Mouse (Mus musculus) hindbrain, embryonic 15.5 days (tissue): Measurements from ENCODE around the gene Sapcd1. TPM values are rescaled to one million over a fixed set of nuclear protein-coding genes. Genes with fewer than 3 reads are reported as not detected.
A peak's percentile ranks its signal among the peaks of the same experiment; 100 is the strongest.
"Not testable (repeated sequence)": the region's sequence is repeated elsewhere in the genome, so short reads cannot be mapped to it uniquely, and the experiment has no call there.

ENCODE experiments used
- ATAC-seq: fragments of 200-750 bp; cut with Nextera tagmentation; 2 replicates; pipeline ENCODE4 v1.8.0; 2017; ENCODE audit warnings: low read depth, moderate number of reproducible peaks, moderate TSS enrichment; ENCODE audit not compliant: low FRiP score
- H3K27ac ChIP-seq: fragments of 300-500 bp; sonication (generic); replicated peaks from 2 replicates; pipeline ENCODE4 v1.5.1; 2015; ENCODE audit warnings: mild to moderate bottlenecking, inconsistent platforms
- H3K27me3 ChIP-seq: fragments of 300-500 bp; sonication (generic); 2 replicates; pipeline ENCODE4 v1.6.1; 2015; ENCODE audit warnings: control low read depth, inconsistent platforms
- H3K36me3 ChIP-seq: fragments of 300-500 bp; sonication (generic); 2 replicates; pipeline ENCODE4 v1.6.1; 2015; ENCODE audit warnings: control low read depth, inconsistent platforms
- H3K4me1 ChIP-seq: fragments of 300-500 bp; sonication (generic); replicated peaks from 2 replicates; pipeline ENCODE4 v1.6.1; 2015; ENCODE audit warnings: control low read depth, inconsistent platforms
- H3K4me2 ChIP-seq: fragments of 300-500 bp; sonication (generic); 2 replicates; pipeline ENCODE4 v1.6.1; 2015; ENCODE audit warnings: moderate library complexity, mild to moderate bottlenecking, inconsistent platforms
- H3K4me3 ChIP-seq: fragments of 300-500 bp; sonication (generic); 2 replicates; pipeline ENCODE4 v1.5.1; 2015; ENCODE audit warnings: mild to moderate bottlenecking, inconsistent platforms
- H3K9ac ChIP-seq: fragments of 300-500 bp; sonication (generic); 2 replicates; pipeline ENCODE4 v1.6.1; 2015; ENCODE audit warnings: inconsistent platforms
- H3K9me3 ChIP-seq: fragments of 300-500 bp; sonication (generic); 2 replicates; pipeline ENCODE4 v1.6.1; 2016; ENCODE audit warnings: control low read depth, inconsistent platforms
- WGBS: fragments of 180-500 bp; shearing (Covaris S2); methylation state at CpG from one replicate; pipeline ENCODE4 v1.1.7; 2015; 5-methylcytosine and 5-hydroxymethylcytosine counted together
- polyA plus RNA-seq: library from polyadenylated mRNA; unstranded; fragments of >200 nt; fragmentation: Nextera tagmentation; extraction: Ambion mirVana; gene quantifications from 2 replicates; pipeline ENCODE4 v1.2.1, GENCODE M21; 2015

Sapcd1 gene
- polyA plus RNA-seq, 1 experiment from 2014 or later: 1.6 TPM

DNA sequence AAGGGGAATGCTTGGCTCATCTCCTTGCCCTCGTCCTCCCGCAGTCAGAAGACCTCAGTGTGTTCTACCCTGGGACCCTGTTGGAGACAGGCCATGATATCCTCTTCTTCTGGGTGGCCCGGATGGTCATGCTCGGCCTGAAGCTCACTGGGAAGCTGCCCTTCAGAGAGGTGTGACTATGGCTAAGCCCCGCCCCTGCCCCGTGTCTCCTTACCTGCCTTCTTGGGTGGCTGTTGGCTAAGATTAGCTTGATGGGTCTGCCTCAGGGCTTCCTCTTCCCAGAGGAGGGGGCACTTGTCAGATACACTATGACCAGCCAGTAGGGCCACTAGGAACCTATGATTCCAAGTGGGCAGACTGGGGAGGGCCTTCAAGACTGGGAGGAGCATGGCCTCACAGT, 14.6 kb downstream of the Sapcd1 start:
- Histone ChIP-seq H3K27ac (no peak overlapping the region), H3K4me1 (0 out of 2 replicates have a peak, but pooled peaks cover 3% of the 10 kb centered on the region), H3K9me3 (no peaks in the 10 kb centered on the region), H3K9ac (no peak overlapping the region), H3K4me2 (no peak overlapping the region), H3K36me3 (peaks cover 66% of the 10 kb centered on the region), H3K27me3 (no peaks in the 10 kb centered on the region), H3K4me3 (no peak overlapping the region)
- 83% methylated on average over 6 of the region's 6 CpGs for WGBS
- ATAC-seq: no peak

DNA sequence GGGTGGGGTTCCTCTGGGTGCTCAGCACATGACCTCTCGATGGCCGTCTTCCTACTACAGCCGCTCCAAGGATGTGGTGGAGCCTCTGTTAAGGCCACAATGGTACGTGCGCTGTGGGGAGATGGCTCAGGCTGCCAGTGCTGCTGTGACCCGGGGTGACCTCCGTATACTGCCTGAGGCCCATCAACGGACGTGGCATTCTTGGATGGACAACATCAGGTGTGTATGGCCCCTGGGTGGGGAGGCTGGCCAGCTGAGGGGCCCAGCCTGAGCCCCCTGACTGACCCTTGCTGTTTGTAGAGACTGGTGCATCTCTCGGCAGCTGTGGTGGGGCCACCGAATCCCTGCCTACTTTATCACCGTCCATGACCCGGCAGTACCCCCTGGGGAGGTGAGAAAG, 15.4 kb downstream of the Sapcd1 start:
- H3K4me1 ChIP-seq: 0 out of 2 replicates have a peak, but pooled peaks cover 3% of the 10 kb centered on the region
- no peaks in the 10 kb centered on the region for H3K9me3 ChIP-seq
- no peak overlapping the region for H3K27ac ChIP-seq
- no peak overlapping the region for H3K9ac ChIP-seq
- H3K27me3 ChIP-seq: no peaks in the 10 kb centered on the region
- peaks cover 71% of the 10 kb centered on the region for H3K36me3 ChIP-seq
- 84% methylated on average over 13 of the region's 13 CpGs for WGBS
- H3K4me2 ChIP-seq: no peak overlapping the region
- ATAC-seq: no peak
- no peak overlapping the region for H3K4me3 ChIP-seq

DNA sequence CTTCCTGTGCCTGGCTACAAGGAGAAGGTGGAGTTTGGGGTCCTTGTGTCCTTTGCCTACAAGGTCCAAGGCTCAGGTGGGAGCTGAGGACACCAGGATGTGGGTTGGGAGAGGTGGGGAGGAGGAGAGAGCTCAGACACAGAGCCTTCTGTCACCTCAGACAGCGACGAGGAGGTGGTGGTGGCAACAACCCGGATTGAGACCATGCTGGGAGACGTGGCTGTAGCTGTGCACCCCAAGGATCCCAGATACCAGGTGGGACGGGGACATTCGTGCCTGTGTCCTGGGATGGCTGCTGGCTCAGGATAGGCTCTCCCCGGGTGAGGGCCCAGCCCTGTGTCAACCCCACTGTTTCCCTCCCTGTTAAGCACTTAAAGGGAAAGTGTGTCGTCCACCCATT, 16.4 kb downstream of the Sapcd1 start:
- no peak overlapping the region for H3K4me2 ChIP-seq
- H3K27ac ChIP-seq: no peak overlapping the region
- H3K36me3 ChIP-seq: peaks cover 77% of the 10 kb centered on the region
- H3K4me3 ChIP-seq: no peak overlapping the region
- no peaks in the 10 kb centered on the region for H3K9me3 ChIP-seq
- H3K4me1 ChIP-seq: 0 out of 2 replicates have a peak, but pooled peaks cover 3% of the 10 kb centered on the region
- no peak for ATAC-seq
- WGBS: 92% methylated on average over 8 of the region's 8 CpGs
- H3K9ac ChIP-seq: no peak overlapping the region
- H3K27me3 ChIP-seq: no peaks in the 10 kb centered on the region

DNA sequence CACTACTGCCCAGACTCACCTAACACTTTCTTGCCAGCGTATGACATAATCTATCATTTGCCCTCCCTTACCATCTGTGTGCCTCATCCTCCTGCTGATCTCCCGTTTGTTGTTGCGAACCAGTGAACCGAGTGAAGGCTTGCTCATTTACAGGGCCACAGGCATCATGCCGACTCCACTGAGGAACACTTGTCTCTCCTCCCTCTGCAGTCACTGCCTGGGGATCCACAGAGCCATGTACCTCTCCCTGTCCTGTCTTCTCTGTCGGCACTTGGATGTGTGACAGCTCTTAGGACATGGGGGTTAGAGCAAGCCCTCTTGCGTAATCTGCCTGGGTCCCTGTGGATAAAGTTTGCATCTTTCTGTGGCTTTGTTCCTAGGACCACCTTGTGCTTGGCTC, 18.2 kb downstream of the Sapcd1 start:
- no peak for ATAC-seq
- H3K4me3 ChIP-seq: no peak overlapping the region
- H3K9me3 ChIP-seq: no peaks in the 10 kb centered on the region
- no peaks in the 10 kb centered on the region for H3K27me3 ChIP-seq
- WGBS: 76% methylated on average over 7 of the region's 7 CpGs
- no peak overlapping the region for H3K9ac ChIP-seq
- H3K4me1 ChIP-seq: no peaks in the 10 kb centered on the region
- H3K4me2 ChIP-seq: no peak overlapping the region
- peaks cover 80% of the 10 kb centered on the region for H3K36me3 ChIP-seq
- no peak overlapping the region for H3K27ac ChIP-seq

DNA sequence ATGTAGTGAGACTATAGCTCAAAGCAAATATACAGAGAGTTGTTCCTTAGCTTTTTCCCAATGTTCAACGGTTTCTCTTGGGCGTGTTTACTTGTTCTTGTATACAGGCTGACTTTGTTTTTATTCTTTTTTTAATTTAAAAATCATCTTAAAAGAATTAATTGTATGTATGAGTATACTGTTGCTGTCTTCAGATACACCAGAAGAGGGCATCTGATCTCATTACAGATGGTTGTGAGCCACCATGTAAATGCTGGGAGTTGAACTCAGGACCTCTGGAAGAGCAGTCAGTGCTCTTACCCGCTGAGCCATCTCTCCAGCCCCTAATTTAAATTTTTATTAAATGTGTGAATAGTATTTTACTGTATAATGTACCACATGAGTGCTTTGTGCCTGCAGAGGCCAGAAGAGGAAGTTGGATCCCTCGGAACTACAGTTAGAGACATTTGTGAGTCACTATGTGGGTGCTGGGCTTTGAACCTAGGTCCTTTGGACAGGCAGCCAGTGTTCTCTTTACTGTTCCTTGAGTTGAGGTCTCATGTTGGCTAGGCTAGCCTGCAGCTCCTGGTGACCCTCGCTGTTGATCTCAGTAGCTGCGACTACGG, 20.3 kb downstream of the Sapcd1 start:
- peaks cover 12% of the 10 kb centered on the region for H3K4me1 ChIP-seq
- H3K9ac ChIP-seq: no peak overlapping the region
- H3K27ac ChIP-seq: no peak overlapping the region
- H3K4me2 ChIP-seq: no peak overlapping the region
- H3K9me3 ChIP-seq: no peaks in the 10 kb centered on the region
- H3K4me3 ChIP-seq: no peak overlapping the region
- no peak for ATAC-seq
- 96% methylated on average over 7 of the region's 7 CpGs for WGBS
- H3K36me3 ChIP-seq: peaks cover 59% of the 10 kb centered on the region
- H3K27me3 ChIP-seq: no peaks in the 10 kb centered on the region

DNA sequence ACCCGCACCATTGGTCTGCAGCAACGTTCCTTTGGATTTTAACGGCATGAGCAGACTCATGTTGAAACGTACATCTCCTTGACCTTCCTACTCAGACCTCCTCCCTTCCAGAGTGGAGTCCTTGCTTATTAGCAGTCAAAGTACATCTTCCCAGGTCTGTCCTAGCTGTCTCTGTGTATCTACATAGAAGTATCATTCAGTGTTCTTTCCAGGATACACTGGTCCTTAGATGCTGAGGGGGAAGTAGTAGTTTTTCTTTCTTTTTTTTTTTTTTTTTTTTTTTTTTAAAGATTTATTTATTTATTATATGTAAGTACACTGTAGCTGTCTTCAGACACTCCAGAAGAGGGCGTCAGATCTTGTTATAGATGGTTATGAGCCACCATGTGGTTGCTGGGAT, 21.9 kb downstream of the Sapcd1 start:
- H3K9ac ChIP-seq, ATAC-seq, H3K27ac ChIP-seq, H3K9me3 ChIP-seq, H3K27me3 ChIP-seq, H3K4me3 ChIP-seq, H3K4me2 ChIP-seq: not testable (repeated sequence)
- peaks cover 23% of the 10 kb centered on the region for H3K4me1 ChIP-seq
- 95% methylated on average over 4 of the region's 5 CpGs for WGBS
- peaks cover 43% of the 10 kb centered on the region for H3K36me3 ChIP-seq

DNA sequence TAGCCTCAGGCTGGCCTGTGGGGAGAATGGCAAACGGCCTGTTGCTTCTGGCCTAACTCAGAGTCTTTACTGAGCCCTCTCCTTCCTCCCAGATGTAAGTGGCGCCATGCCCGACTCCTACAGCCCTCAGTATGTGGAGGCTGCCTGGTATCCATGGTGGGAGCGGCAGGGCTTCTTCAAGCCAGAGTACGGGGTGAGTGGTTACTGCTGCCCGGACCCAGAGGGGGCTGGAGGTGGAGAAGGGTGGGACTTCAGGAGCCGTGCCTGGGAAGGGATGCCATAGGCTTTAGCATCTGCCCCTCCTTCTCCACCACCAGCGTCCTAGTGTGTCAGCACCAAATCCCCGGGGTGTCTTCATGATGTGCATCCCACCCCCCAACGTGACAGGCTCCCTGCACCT, 22.7 kb downstream of the Sapcd1 start:
- 95% methylated on average over 10 of the region's 10 CpGs for WGBS
- H3K27me3 ChIP-seq: no peaks in the 10 kb centered on the region
- H3K9me3 ChIP-seq: no peaks in the 10 kb centered on the region
- H3K36me3 ChIP-seq: peaks cover 36% of the 10 kb centered on the region
- no peak overlapping the region for H3K4me3 ChIP-seq
- no peak for ATAC-seq
- H3K4me2 ChIP-seq: no peak overlapping the region
- peaks cover 23% of the 10 kb centered on the region for H3K4me1 ChIP-seq
- no peak overlapping the region for H3K9ac ChIP-seq
- H3K27ac ChIP-seq: no peak overlapping the region

DNA sequence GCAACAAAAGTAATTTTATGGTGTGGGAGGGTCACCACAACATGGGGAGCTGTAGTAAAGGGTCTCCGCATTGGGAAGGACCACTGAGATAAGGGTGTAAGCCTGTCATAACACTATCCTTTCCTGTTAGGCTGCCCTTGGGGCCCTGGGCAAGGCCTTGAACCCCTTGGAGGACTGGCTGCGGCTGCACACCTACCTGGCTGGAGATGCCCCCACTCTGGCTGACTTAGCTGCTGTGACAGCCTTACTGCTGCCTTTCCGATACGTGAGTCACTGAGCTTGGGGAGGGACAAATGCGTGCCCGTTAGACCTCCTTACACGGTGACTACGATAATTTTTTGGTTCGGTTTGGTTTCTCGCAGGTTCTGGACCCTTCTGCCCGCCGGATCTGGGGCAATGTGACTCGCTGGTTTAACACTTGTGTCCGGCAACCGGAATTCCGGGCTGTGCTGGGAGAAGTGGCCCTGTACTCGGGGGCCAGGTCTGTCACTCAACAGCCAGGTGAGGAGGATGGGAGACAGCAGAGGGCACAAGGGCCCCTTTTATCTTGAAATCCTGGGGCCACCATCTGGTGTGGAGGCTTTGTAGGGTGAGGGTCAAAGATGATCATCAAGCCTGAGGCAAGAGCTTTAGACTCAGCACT, 23.6 kb downstream of the Sapcd1 start:
- no peaks in the 10 kb centered on the region for H3K27me3 ChIP-seq
- H3K27ac ChIP-seq: no peak overlapping the region
- no peak overlapping the region for H3K4me2 ChIP-seq
- H3K9me3 ChIP-seq: no peaks in the 10 kb centered on the region
- 96% methylated on average over 17 of the region's 17 CpGs for WGBS
- H3K4me3 ChIP-seq: no peak overlapping the region
- no peak for ATAC-seq
- peaks cover 29% of the 10 kb centered on the region for H3K4me1 ChIP-seq
- peaks cover 31% of the 10 kb centered on the region for H3K36me3 ChIP-seq
- H3K9ac ChIP-seq: no peak overlapping the region

DNA sequence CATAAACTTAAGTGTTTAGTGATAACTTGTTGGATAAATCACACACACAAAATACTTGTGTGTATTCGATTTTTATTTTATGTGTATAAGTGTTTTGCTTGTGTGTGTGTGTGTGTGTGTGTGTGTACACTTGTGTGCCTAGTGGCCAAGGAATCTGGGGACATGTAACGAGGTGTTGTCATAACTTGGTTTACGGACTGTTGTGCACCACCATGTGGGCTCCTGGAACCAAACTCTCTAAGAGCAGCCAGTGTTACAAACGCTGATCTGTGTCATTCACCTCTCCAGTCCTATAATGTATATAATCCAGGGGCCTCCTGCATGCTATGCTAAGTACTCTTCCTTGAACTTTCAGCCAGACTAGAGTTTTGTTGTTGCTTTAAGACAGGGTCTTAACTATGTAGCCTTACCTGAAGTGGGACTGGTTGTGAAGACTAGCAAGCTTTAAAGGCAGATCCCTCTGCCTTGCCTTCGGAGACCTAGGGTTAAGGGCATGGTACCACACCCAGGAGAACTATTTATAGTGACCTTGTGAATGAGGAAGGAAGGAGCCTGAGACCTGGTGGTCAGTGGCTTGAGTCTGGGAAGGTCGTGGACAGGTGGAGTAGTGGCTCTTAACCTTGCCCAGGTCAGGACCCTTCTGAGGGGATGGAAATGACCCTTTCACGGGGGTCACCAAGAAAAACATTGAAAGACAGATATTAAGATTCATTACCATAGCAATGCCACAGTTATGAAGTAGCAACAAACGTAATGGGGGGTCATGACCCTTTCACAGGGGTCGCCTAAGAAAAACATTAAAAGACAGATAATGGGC, 24.6 kb downstream of the Sapcd1 start:
- ATAC-seq: no peak
- Histone ChIP-seq H3K9me3 (no peaks in the 10 kb centered on the region), H3K27ac (no peak overlapping the region), H3K9ac (no peak overlapping the region), H3K4me2 (peak overlapping the region; percentile 99; the same call in 1 of the 2 replicates), H3K4me1 (peaks cover 29% of the 10 kb centered on the region), H3K36me3 (peaks cover 26% of the 10 kb centered on the region), H3K27me3 (no peaks in the 10 kb centered on the region), H3K4me3 (no peak overlapping the region)
- 77% methylated on average over 9 of the region's 9 CpGs for WGBS

DNA sequence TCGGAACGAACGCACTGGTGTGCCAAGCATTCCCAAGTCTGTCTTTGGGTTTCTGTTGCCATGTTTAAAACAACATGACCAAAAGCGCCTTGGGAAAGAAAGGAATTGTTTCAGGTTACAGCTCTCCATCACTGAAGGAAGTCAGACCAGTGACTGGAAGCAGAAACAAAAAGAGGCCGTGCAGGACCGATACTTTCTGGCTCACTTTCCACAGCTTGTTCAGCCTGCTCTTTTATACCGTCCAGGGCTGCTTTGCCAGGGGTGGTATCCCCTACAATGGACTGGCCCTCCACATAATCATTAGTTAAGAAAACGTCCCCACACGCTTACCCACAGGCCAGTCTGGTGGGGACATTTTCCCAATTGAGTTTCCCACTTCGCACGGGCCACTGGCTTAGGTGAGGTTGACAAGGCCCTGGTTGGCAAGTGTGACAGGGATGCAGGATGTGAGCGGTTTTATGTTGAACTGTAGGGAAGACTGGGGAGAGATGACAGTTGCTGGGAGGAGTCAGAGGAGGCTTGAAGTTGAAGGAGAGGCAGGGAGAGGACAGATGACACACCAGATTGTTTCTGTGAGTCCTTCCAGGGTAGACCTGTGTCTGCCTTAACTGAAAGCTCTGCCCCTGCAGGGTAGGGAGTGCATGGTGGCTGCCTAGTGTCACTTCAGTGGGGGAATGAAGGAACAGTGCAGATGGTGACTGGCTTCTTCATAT, 25.5 kb downstream of the Sapcd1 start:
- H3K9ac ChIP-seq: peak overlapping the region; percentile 97
- no peaks in the 10 kb centered on the region for H3K27me3 ChIP-seq
- H3K36me3 ChIP-seq: peaks cover 20% of the 10 kb centered on the region
- peak overlapping the region; percentile 96 for H3K27ac ChIP-seq
- H3K9me3 ChIP-seq: no peaks in the 10 kb centered on the region
- H3K4me1 ChIP-seq: peaks cover 29% of the 10 kb centered on the region
- WGBS: 10% methylated on average over 12 of the region's 12 CpGs
- ATAC-seq: no peak
- H3K4me3 ChIP-seq: peak overlapping the region; percentile 63
- H3K4me2 ChIP-seq: peak overlapping the region; percentile 99

DNA sequence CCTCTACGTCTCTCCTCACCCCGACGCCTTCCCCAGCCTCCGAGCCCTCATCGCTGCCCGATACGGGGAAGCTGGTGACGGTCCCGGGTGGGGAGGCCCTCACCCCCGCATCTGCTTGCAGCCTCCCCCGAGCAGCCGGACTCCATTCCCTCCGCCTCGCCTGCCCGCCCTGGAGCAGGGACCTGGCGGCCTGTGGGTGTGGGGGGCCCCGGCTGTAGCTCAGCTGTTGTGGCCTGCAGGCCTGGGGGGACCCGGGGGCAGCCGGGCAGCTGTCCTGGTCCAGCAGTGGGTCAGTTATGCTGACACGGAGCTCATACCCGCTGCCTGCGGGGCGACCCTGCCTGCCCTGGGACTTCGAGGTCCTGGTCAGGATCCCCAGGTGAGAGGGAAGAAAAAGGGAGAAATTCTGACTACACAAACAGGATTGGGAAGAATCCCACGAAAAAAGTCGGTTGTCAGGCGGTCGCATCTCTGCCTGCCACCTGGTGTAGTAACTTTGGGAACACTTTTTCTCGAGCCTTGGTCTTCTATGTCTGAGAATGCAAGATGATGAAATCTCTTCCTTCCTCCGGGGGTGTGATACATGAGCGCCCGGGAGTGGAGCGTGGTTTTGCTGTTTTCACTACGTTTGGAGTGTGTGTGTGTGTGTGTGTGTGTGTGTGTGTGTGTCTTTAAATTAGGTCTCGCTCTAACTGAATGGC, 26.2 kb downstream of the Sapcd1 start:
- peak overlapping the region; percentile 96 for H3K27ac ChIP-seq
- under 1% methylated on average over 35 of the region's 35 CpGs for WGBS
- H3K4me2 ChIP-seq: peak overlapping the region; percentile 99
- H3K4me1 ChIP-seq: peaks cover 29% of the 10 kb centered on the region
- no peaks in the 10 kb centered on the region for H3K9me3 ChIP-seq
- H3K36me3 ChIP-seq: peaks cover 16% of the 10 kb centered on the region
- H3K4me3 ChIP-seq: peak overlapping the region; percentile 63
- ATAC-seq: peak; percentile 55
- no peaks in the 10 kb centered on the region for H3K27me3 ChIP-seq
- H3K9ac ChIP-seq: peak overlapping the region; percentile 97
